Mouse (Mus musculus): ENCODE results near the gene Dazap2. TPM values are rescaled to one million over a fixed set of nuclear protein-coding genes. Genes with fewer than 3 reads are reported as not detected.
"Not testable (repeated sequence)": the region's sequence is repeated elsewhere in the genome, so short reads cannot be mapped to it uniquely, and the experiment has no call there.

Gene Dazap2
- polyA plus RNA-seq, 1 experiment, result 282 TPM

DNA sequence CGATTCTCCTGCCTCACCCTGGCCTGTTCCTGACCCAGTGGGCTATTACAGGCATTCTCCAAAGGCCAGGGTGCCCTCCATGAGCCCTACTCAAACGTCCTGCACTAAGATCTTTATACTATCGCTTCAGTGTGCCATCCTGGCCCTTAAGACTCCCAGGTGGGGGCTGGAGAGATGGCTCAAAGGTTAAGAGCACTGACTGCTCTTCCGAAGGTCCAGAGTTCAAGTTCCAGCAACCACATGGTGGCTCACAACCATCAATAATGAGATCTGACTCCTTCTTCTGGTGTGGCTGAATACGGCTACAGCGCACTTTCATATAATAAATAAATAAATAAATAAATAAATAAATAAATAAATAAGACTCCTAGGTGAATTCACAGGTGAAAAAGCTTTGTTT lies 22.3 kb upstream of the Dazap2 start:
- no peaks in the 10 kb centered on the region for H3K27me3 ChIP-seq (ENCODE audit: control insufficient read depth, insufficient read depth, low read length)
- H3K27ac ChIP-seq (ENCODE audit: control insufficient read depth, insufficient read depth, low read depth, low read length), result no peak overlapping the region
- H3K4me3 ChIP-seq (ENCODE audit: control insufficient read depth, low read depth, low read length), result no peak overlapping the region
- no peaks in the 10 kb centered on the region for H3K4me1 ChIP-seq (ENCODE audit: control insufficient read depth, insufficient read depth, low read length)
- no peak for TF ChIP-seq POLR2A (IDR thresholded peaks at IDR 0.05; ENCODE audit: control insufficient read depth, low read depth, low read length)
- TF ChIP-seq CTCF (IDR thresholded peaks at IDR 0.05; ENCODE audit: control insufficient read depth, insufficient read depth, insufficient replicate concordance, low read depth, low read length), result no peak
- H3K36me3 ChIP-seq (ENCODE audit: control insufficient read depth, insufficient read depth, low read length), result no peaks in the 10 kb centered on the region

DNA sequence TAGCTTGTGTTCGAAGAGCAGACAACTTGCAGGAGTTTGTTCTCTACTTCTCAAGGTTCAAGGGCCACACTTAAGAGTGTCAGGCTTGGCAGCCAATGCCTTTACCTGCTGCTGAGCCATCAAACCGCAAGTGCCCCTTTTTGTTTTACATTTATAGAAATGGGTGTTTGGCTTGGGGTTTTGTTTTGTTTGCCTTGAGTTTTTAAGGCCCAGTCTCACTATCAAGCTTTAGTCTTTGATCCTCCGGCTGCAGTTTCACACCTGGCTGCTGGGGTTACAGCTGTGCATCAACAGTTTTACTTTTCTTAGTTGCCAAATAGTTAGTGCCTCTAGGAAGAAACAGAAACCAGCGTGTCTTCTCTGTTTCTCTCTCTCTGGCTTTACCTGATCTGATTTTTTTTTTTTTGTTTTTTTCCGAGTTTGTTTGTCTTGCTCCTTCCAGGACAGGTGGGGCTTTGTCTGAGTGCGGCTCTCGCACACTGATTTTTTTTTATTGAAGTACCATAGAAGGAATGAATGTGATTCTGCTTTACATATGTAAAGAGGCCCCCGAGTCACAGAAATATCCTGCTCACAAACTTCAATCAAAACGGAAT lies 16.8 kb upstream of the Dazap2 start:
- no peaks in the 10 kb centered on the region for H3K36me3 ChIP-seq (ENCODE audit: control insufficient read depth, insufficient read depth, low read length)
- H3K27me3 ChIP-seq (ENCODE audit: control insufficient read depth, insufficient read depth, low read length), result no peaks in the 10 kb centered on the region
- TF ChIP-seq POLR2A (IDR thresholded peaks at IDR 0.05; ENCODE audit: control insufficient read depth, low read depth, low read length) (no peak), CTCF (IDR thresholded peaks at IDR 0.05; ENCODE audit: control insufficient read depth, insufficient read depth, insufficient replicate concordance, low read depth, low read length) (no peak)
- H3K4me3 ChIP-seq (ENCODE audit: control insufficient read depth, low read depth, low read length), result peak overlapping the region; percentile 64; the same call in 1 of the 2 replicates
- peaks cover 17% of the 10 kb centered on the region for H3K4me1 ChIP-seq (ENCODE audit: control insufficient read depth, insufficient read depth, low read length)
- no peak overlapping the region for H3K27ac ChIP-seq (ENCODE audit: control insufficient read depth, insufficient read depth, low read depth, low read length)

- no peaks in the 10 kb centered on the region for H3K36me3 ChIP-seq (ENCODE audit: control insufficient read depth, insufficient read depth, low read length)
- peak overlapping the region; percentile 64 for H3K4me3 ChIP-seq (ENCODE audit: control insufficient read depth, low read depth, low read length)
- H3K27me3 ChIP-seq (ENCODE audit: control insufficient read depth, insufficient read depth, low read length), result no peaks in the 10 kb centered on the region
- TF ChIP-seq CTCF (IDR thresholded peaks at IDR 0.05; ENCODE audit: control insufficient read depth, insufficient read depth, insufficient replicate concordance, low read depth, low read length), result no peak
- no peak for TF ChIP-seq POLR2A (IDR thresholded peaks at IDR 0.05; ENCODE audit: control insufficient read depth, low read depth, low read length)
- H3K27ac ChIP-seq (ENCODE audit: control insufficient read depth, insufficient read depth, low read depth, low read length), result no peak overlapping the region
- H3K4me1 ChIP-seq (ENCODE audit: control insufficient read depth, insufficient read depth, low read length), result peaks cover 17% of the 10 kb centered on the region
These were observed 16.3 kb upstream of the Dazap2 start for GRCm38 (mm10) chr15:100598883-100599275.

GRCm38 (mm10) chr15:100599276-100600046 lies 15.7 kb upstream of the Dazap2 start, which contains the start of gene Pou6f1:
Gene Pou6f1, minus strand, starts transcription at chr15:100599984.
- H3K36me3 ChIP-seq (ENCODE audit: control insufficient read depth, insufficient read depth, low read length), result no peaks in the 10 kb centered on the region
- H3K27ac ChIP-seq (ENCODE audit: control insufficient read depth, insufficient read depth, low read depth, low read length), result no peak within 1 kb of the TSS
- H3K4me1 ChIP-seq (ENCODE audit: control insufficient read depth, insufficient read depth, low read length), result peaks cover 17% of the 10 kb centered on the region
- no peak for TF ChIP-seq POLR2A (IDR thresholded peaks at IDR 0.05; ENCODE audit: control insufficient read depth, low read depth, low read length)
- TF ChIP-seq CTCF (IDR thresholded peaks at IDR 0.05; ENCODE audit: control insufficient read depth, insufficient read depth, insufficient replicate concordance, low read depth, low read length), result no peak
- H3K4me3 ChIP-seq (ENCODE audit: control insufficient read depth, low read depth, low read length), result peak within 1 kb of the TSS; percentile 71
- H3K27me3 ChIP-seq (ENCODE audit: control insufficient read depth, insufficient read depth, low read length), result no peaks in the 10 kb centered on the region

DNA sequence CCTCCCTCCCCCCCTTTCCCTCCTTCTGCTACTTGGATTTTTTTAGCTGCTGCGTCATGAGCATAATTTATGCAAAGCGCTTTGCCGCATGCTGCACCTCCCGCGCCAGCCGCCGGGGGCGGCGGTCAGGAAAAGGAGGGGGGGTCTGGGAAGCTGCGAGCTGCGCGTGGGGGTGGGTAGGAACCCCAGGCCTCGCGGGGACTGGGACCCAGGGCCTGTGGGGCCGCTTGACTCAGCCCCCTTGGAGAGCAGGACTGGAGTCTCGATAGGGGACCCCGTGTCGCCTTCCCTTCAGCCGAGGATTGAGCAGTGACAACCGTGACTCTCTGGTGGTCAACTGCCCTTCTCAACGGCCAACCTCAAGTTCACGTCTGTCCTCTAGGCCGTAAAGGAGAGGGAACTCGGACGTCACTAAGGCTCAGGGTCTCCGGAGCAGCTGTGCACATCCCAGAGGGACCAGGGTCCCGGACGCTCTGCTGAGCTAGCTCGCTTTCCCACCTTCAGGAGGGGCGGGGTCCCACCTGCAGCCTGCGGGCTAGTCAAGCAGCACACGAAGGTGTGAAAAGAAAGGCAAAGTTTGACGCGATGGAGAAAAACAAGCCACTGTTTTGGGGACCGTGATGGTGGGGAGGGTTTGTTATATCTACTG lies 15.0 kb upstream of the Dazap2 start:
- no peaks in the 10 kb centered on the region for H3K27me3 ChIP-seq (ENCODE audit: control insufficient read depth, insufficient read depth, low read length)
- H3K4me3 ChIP-seq (ENCODE audit: control insufficient read depth, low read depth, low read length), result peak overlapping the region; percentile 71
- no peak overlapping the region for H3K27ac ChIP-seq (ENCODE audit: control insufficient read depth, insufficient read depth, low read depth, low read length)
- H3K4me1 ChIP-seq (ENCODE audit: control insufficient read depth, insufficient read depth, low read length), result peaks cover 17% of the 10 kb centered on the region
- TF ChIP-seq CTCF (IDR thresholded peaks at IDR 0.05; ENCODE audit: control insufficient read depth, insufficient read depth, insufficient replicate concordance, low read depth, low read length) (no peak), POLR2A (IDR thresholded peaks at IDR 0.05; ENCODE audit: control insufficient read depth, low read depth, low read length) (0 out of 2 replicates have a peak, but pooled peaks have one; percentile 10)
- H3K36me3 ChIP-seq (ENCODE audit: control insufficient read depth, insufficient read depth, low read length), result no peaks in the 10 kb centered on the region

- Histone ChIP-seq H3K4me1 (ENCODE audit: control insufficient read depth, insufficient read depth, low read length) (peaks cover 20% of the 10 kb centered on the region), H3K27ac (ENCODE audit: control insufficient read depth, insufficient read depth, low read depth, low read length) (no peak overlapping the region), H3K27me3 (ENCODE audit: control insufficient read depth, insufficient read depth, low read length) (no peaks in the 10 kb centered on the region), H3K36me3 (ENCODE audit: control insufficient read depth, insufficient read depth, low read length) (no peaks in the 10 kb centered on the region), H3K4me3 (ENCODE audit: control insufficient read depth, low read depth, low read length) (peak overlapping the region; percentile 71)
- TF ChIP-seq POLR2A (IDR thresholded peaks at IDR 0.05; ENCODE audit: control insufficient read depth, low read depth, low read length), result 0 out of 2 replicates have a peak, but pooled peaks have one; percentile 7
- TF ChIP-seq CTCF (IDR thresholded peaks at IDR 0.05; ENCODE audit: control insufficient read depth, insufficient read depth, insufficient replicate concordance, low read depth, low read length), result no peak
These were observed 14.4 kb upstream of the Dazap2 start for GRCm38 (mm10) chr15:100600696-100601272.

- Histone ChIP-seq H3K4me1 (ENCODE audit: control insufficient read depth, insufficient read depth, low read length) (peaks cover 20% of the 10 kb centered on the region), H3K27ac (ENCODE audit: control insufficient read depth, insufficient read depth, low read depth, low read length) (no peak overlapping the region), H3K4me3 (ENCODE audit: control insufficient read depth, low read depth, low read length) (peak overlapping the region; percentile 71), H3K36me3 (ENCODE audit: control insufficient read depth, insufficient read depth, low read length) (no peaks in the 10 kb centered on the region), H3K27me3 (ENCODE audit: control insufficient read depth, insufficient read depth, low read length) (no peaks in the 10 kb centered on the region)
- TF ChIP-seq CTCF (IDR thresholded peaks at IDR 0.05; ENCODE audit: control insufficient read depth, insufficient read depth, insufficient replicate concordance, low read depth, low read length) (no peak), POLR2A (IDR thresholded peaks at IDR 0.05; ENCODE audit: control insufficient read depth, low read depth, low read length) (no peak)
These were observed 13.5 kb upstream of the Dazap2 start for GRCm38 (mm10) chr15:100601669-100602068.

DNA sequence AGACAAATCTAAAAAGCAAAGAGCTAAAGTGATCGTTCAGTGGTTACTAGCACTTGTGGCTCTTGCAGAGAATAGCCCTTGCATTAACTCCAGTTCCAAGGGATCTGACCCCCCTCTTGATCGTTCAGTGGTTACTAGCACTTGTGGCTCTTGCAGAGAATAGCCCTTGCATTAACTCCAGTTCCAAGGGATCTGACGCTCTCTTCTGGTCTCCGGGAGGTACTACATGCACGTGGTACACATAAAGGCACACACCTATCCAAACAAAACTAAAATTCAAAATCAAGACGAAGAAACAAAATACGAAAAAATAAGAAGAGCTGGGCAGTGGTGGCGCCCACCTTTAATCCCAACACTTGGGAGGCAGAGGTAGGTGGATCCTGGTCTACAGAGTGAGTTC lies 8.5 kb upstream of the Dazap2 start:
- H3K4me1 ChIP-seq (ENCODE audit: control insufficient read depth, insufficient read depth, low read length); H3K27me3 ChIP-seq (ENCODE audit: control insufficient read depth, insufficient read depth, low read length); H3K27ac ChIP-seq (ENCODE audit: control insufficient read depth, insufficient read depth, low read depth, low read length); H3K4me3 ChIP-seq (ENCODE audit: control insufficient read depth, low read depth, low read length); H3K36me3 ChIP-seq (ENCODE audit: control insufficient read depth, insufficient read depth, low read length): not testable (repeated sequence)

Measured in testis, adult 2 months (tissue).